Comparison of ENCODE assay signal across 11 mouse cellular contexts in genomic region chr7:44472558-44472885, GRCm38 (mm10). TPM values are rescaled to one million over a fixed set of nuclear protein-coding genes. Genes with fewer than 3 reads are reported as not detected.
DNase-seq lines count a peak whose midpoint lies in the region; ATAC-seq and TF ChIP-seq lines count a peak whose summit lies in the region.
"Had no signal": no experiment of that assay in that cellular context is flagged by ENCODE, and none has a peak within 500 bp of the region (broad histone marks: within the 10 kb centered on the region; RNA-seq: fewer than 3 reads in every experiment).

No protein-coding gene starts in this region.

- H3K36me3 ChIP-seq in heart, embryonic 13.5 days, result peaks cover 6% of the 10 kb centered on the region
- peaks cover 22% of the 10 kb centered on the region for H3K36me3 ChIP-seq in liver, embryonic 12.5 days
- peaks cover 5% of the 10 kb centered on the region for H3K36me3 ChIP-seq in liver, postnatal 0 days (replicated peaks; ENCODE audit: insufficient read depth, low read length)
- peaks cover 4% of the 10 kb centered on the region; the same call in 1 of the 2 replicates for H3K36me3 ChIP-seq in embryonic facial prominence, embryonic 15.5 days
- H3K36me3 ChIP-seq in intestine, postnatal 0 days (ENCODE audit: control insufficient read depth, insufficient read depth), result no peaks in the 10 kb centered on the region; the same call in 1 of the 2 replicates

- ATAC-seq in heart, embryonic 13.5 days (ENCODE audit: extremely low read depth, insufficient number of reproducible peaks, low FRiP score, low TSS enrichment), result 0 out of 2 replicates have a peak, but pooled peaks have one; percentile 0
- no peak for ATAC-seq in liver, embryonic 12.5 days
- ATAC-seq in liver, postnatal 0 days, result no peak
- peak; percentile 1; the same call in 1 of the 2 replicates for ATAC-seq in embryonic facial prominence, embryonic 15.5 days (ENCODE audit: insufficient number of reproducible peaks, low FRiP score, low TSS enrichment, low read depth)
- ATAC-seq in intestine, postnatal 0 days, result no peak
- ATAC-seq: forebrain, embryonic 14.5 days had no signal

- peaks cover 4% of the 10 kb centered on the region; the same call in 1 of the 2 replicates for H3K27me3 ChIP-seq in heart, embryonic 13.5 days (replicated peaks)
- H3K27me3 ChIP-seq in liver, embryonic 12.5 days (replicated peaks), result peaks cover 45% of the 10 kb centered on the region
- H3K27me3 ChIP-seq in liver, postnatal 0 days (ENCODE audit: insufficient read depth, low read length), result peaks cover 30% of the 10 kb centered on the region
- peaks cover 26% of the 10 kb centered on the region for H3K27me3 ChIP-seq in embryonic facial prominence, embryonic 15.5 days
- peaks cover 7% of the 10 kb centered on the region; the same call in 1 of the 2 replicates for H3K27me3 ChIP-seq in intestine, postnatal 0 days (replicated peaks; ENCODE audit: control insufficient read depth, insufficient read depth, low read length)

- peak overlapping the region; percentile 63 for H3K4me3 ChIP-seq in heart, embryonic 13.5 days
- H3K4me3 ChIP-seq in liver, embryonic 12.5 days, result no peak overlapping the region
- H3K4me3 ChIP-seq in liver, postnatal 0 days (ENCODE audit: low read depth, low read length), result no peak overlapping the region
- H3K4me3 ChIP-seq in cortical plate, adult 2 months (ENCODE audit: insufficient read depth, low read length), result no peak overlapping the region
- H3K4me3 ChIP-seq in embryonic facial prominence, embryonic 15.5 days (replicated peaks), result no peak overlapping the region
- H3K4me3 ChIP-seq in intestine, postnatal 0 days (ENCODE audit: low read depth, low read length), result no peak overlapping the region

- TF ChIP-seq CTCF in liver, postnatal 0 days (IDR thresholded peaks at IDR 0.05; ENCODE audit: low read depth), result no peak
- no peak for TF ChIP-seq CTCF in cortical plate, adult 2 months (IDR thresholded peaks at IDR 0.05; ENCODE audit: extremely low read depth, insufficient read depth, low read length)
- TF ChIP-seq CTCF in intestine, postnatal 0 days (IDR thresholded peaks at IDR 0.05; ENCODE audit: low read depth), result no peak

- peak overlapping the region; percentile 80 for H3K4me2 ChIP-seq in heart, embryonic 13.5 days
- no peak overlapping the region for H3K4me2 ChIP-seq in liver, embryonic 12.5 days
- H3K4me2 ChIP-seq in liver, postnatal 0 days (ENCODE audit: low read depth, low read length), result no peak overlapping the region
- no peak overlapping the region for H3K4me2 ChIP-seq in embryonic facial prominence, embryonic 15.5 days (replicated peaks)
- H3K4me2 ChIP-seq in intestine, postnatal 0 days (replicated peaks; ENCODE audit: low read depth), result no peak overlapping the region

- peak overlapping the region; percentile 97 for H3K9ac ChIP-seq in heart, embryonic 13.5 days
- 0 out of 2 replicates have a peak overlapping the region, but pooled peaks have one; percentile 57 for H3K9ac ChIP-seq in liver, embryonic 12.5 days
- no peak overlapping the region for H3K9ac ChIP-seq in liver, postnatal 0 days (replicated peaks)
- H3K9ac ChIP-seq in embryonic facial prominence, embryonic 15.5 days, result no peak overlapping the region
- H3K9ac ChIP-seq in intestine, postnatal 0 days (ENCODE audit: low read depth, low read length), result no peak overlapping the region

- no peak for TF ChIP-seq POLR2A in cortical plate, adult 2 months (IDR thresholded peaks at IDR 0.05; ENCODE audit: extremely low read depth, insufficient read depth, low read length)

- no peaks in the 10 kb centered on the region for H3K9me3 ChIP-seq in heart, embryonic 13.5 days
- H3K9me3 ChIP-seq in liver, embryonic 12.5 days (replicated peaks), result no peaks in the 10 kb centered on the region
- no peaks in the 10 kb centered on the region for H3K9me3 ChIP-seq in liver, postnatal 0 days (ENCODE audit: low read length)
- no peaks in the 10 kb centered on the region for H3K9me3 ChIP-seq in embryonic facial prominence, embryonic 15.5 days (replicated peaks)
- no peaks in the 10 kb centered on the region for H3K9me3 ChIP-seq in intestine, postnatal 0 days (ENCODE audit: control insufficient read depth)

- 5% methylated on average over 1 of the region's 1 CpGs for WGBS in heart, embryonic 13.5 days
- 20% methylated on average over 1 of the region's 1 CpGs for WGBS in liver, embryonic 12.5 days (ENCODE audit: insufficient replicate concordance)
- WGBS in liver, postnatal 0 days (ENCODE audit: insufficient replicate concordance), result 54% methylated on average over 1 of the region's 1 CpGs
- 0% methylated on average over 1 of the region's 1 CpGs for WGBS in embryonic facial prominence, embryonic 15.5 days
- WGBS in intestine, postnatal 0 days, result 0% methylated on average over 1 of the region's 1 CpGs

- DNase-seq in heart, postnatal 25 days (ENCODE audit: low spot score), result no peak
- DNase-seq in liver, postnatal 0 days, result no peak
- DNase-seq: adrenal gland, postnatal 25 days; embryo, embryonic 11 days; kidney, adult 18-20 months had no signal

- intact Hi-C loops in heart, postnatal 25 days (cut with DNase I), result no loop called here

- TF ChIP-seq EP300 in liver, postnatal 0 days (IDR thresholded peaks at IDR 0.05; ENCODE audit: low read depth), result no peak

- H3K27ac ChIP-seq in heart, embryonic 13.5 days (replicated peaks), result peak overlapping the region; percentile 99
- peak overlapping the region; percentile 96 for H3K27ac ChIP-seq in liver, embryonic 12.5 days
- no peak overlapping the region for H3K27ac ChIP-seq in liver, postnatal 0 days (ENCODE audit: low read depth)
- H3K27ac ChIP-seq in cortical plate, adult 2 months (ENCODE audit: insufficient read depth, low read length), result peak overlapping the region; percentile 93
- peak overlapping the region; percentile 51; the same call in 1 of the 2 replicates for H3K27ac ChIP-seq in embryonic facial prominence, embryonic 15.5 days (replicated peaks)
- no peak overlapping the region for H3K27ac ChIP-seq in intestine, postnatal 0 days (ENCODE audit: low read depth, low read length)

- H3K4me1 ChIP-seq in heart, embryonic 13.5 days, result peaks cover 71% of the 10 kb centered on the region
- H3K4me1 ChIP-seq in liver, embryonic 12.5 days, result peaks cover 67% of the 10 kb centered on the region
- peaks cover 32% of the 10 kb centered on the region for H3K4me1 ChIP-seq in liver, postnatal 0 days (ENCODE audit: insufficient read depth)
- H3K4me1 ChIP-seq in cortical plate, adult 2 months (ENCODE audit: control insufficient read depth, insufficient read depth, low read length), result peaks cover 2% of the 10 kb centered on the region; the same call in 1 of the 2 replicates
- H3K4me1 ChIP-seq in embryonic facial prominence, embryonic 15.5 days, result peaks cover 41% of the 10 kb centered on the region
- peaks cover 12% of the 10 kb centered on the region; the same call in 1 of the 2 replicates for H3K4me1 ChIP-seq in intestine, postnatal 0 days (replicated peaks; ENCODE audit: control insufficient read depth, insufficient read depth, low read length)

RNA-seq across cellular contexts. Expression of gene Josd2, which starts 4.7 kb away (rescaled TPM):
- polyA plus RNA-seq in heart, embryonic 13.5 days (2015; fragmentation: Nextera tagmentation; extraction: Ambion mirVana), result 138 and 158 TPM in 2 replicates
- total RNA-seq in heart, postnatal 25 days (2021), result 100 to 1,000 TPM; 158 to 161 TPM
- 189 and 194 TPM in 2 replicates for polyA plus RNA-seq in liver, embryonic 12.5 days (2016; fragmentation: Nextera tagmentation; extraction: Ambion mirVana)
- polyA plus RNA-seq in liver, postnatal 0 days (2015; fragmentation: Nextera tagmentation; extraction: Ambion mirVana), result 59.7 and 63.1 TPM in 2 replicates
- polyA plus RNA-seq in cortical plate, adult 2 months (2012; rRNA removed), result 232 and 256 TPM in 2 replicates
- polyA plus RNA-seq in embryonic facial prominence, embryonic 15.5 days (2015; fragmentation: Nextera tagmentation; extraction: Ambion mirVana), result 121 and 124 TPM in 2 replicates
- 28.6 and 30.3 TPM in 2 replicates for polyA plus RNA-seq in intestine, postnatal 0 days (2015; fragmentation: Nextera tagmentation; extraction: Ambion mirVana)

RNA-seq across cellular contexts. Expression of gene Aspdh, which starts 7.3 kb away (rescaled TPM):
- 0.70 and 1.4 TPM in 2 replicates for polyA plus RNA-seq in heart, embryonic 13.5 days (2015; fragmentation: Nextera tagmentation; extraction: Ambion mirVana)
- total RNA-seq in heart, postnatal 25 days (2021), result 1 to 10 TPM in 1 of 2 experiments, under 1 TPM in 1; 0.70 to 1.3 TPM
- 5.5 and 6.4 TPM in 2 replicates for polyA plus RNA-seq in liver, embryonic 12.5 days (2016; fragmentation: Nextera tagmentation; extraction: Ambion mirVana)
- 38.9 and 44.3 TPM in 2 replicates for polyA plus RNA-seq in liver, postnatal 0 days (2015; fragmentation: Nextera tagmentation; extraction: Ambion mirVana)
- polyA plus RNA-seq in cortical plate, adult 2 months (2012; rRNA removed), result 8.2 and 8.7 TPM in 2 replicates
- polyA plus RNA-seq in embryonic facial prominence, embryonic 15.5 days (2015; fragmentation: Nextera tagmentation; extraction: Ambion mirVana), result 0.20 and 0.81 TPM in 2 replicates
- 1.5 and 1.7 TPM in 2 replicates for polyA plus RNA-seq in intestine, postnatal 0 days (2015; fragmentation: Nextera tagmentation; extraction: Ambion mirVana)

RNA-seq across cellular contexts. Expression of gene Emc10, which starts 23.8 kb away (rescaled TPM):
- 88.2 and 93.2 TPM in 2 replicates for polyA plus RNA-seq in heart, embryonic 13.5 days (2015; fragmentation: Nextera tagmentation; extraction: Ambion mirVana)
- 10 to 100 TPM; 96.9 to 99.6 TPM for total RNA-seq in heart, postnatal 25 days (2021)
- polyA plus RNA-seq in liver, embryonic 12.5 days (2016; fragmentation: Nextera tagmentation; extraction: Ambion mirVana), result 70.6 and 74.8 TPM in 2 replicates
- 32.4 and 35.9 TPM in 2 replicates for polyA plus RNA-seq in liver, postnatal 0 days (2015; fragmentation: Nextera tagmentation; extraction: Ambion mirVana)
- 297 and 308 TPM in 2 replicates for polyA plus RNA-seq in cortical plate, adult 2 months (2012; rRNA removed)
- polyA plus RNA-seq in embryonic facial prominence, embryonic 15.5 days (2015; fragmentation: Nextera tagmentation; extraction: Ambion mirVana), result 140 and 149 TPM in 2 replicates
- polyA plus RNA-seq in intestine, postnatal 0 days (2015; fragmentation: Nextera tagmentation; extraction: Ambion mirVana), result 68.6 and 74.8 TPM in 2 replicates

RNA-seq across cellular contexts. Expression of gene Fam71e1, which starts 23.9 kb away (rescaled TPM):
- 8.5 and 9.1 TPM in 2 replicates for polyA plus RNA-seq in heart, embryonic 13.5 days (2015; fragmentation: Nextera tagmentation; extraction: Ambion mirVana)
- total RNA-seq in heart, postnatal 25 days (2021), result 1 to 10 TPM; 3.7 to 4.0 TPM
- polyA plus RNA-seq in liver, embryonic 12.5 days (2016; fragmentation: Nextera tagmentation; extraction: Ambion mirVana), result 2.8 and 3.3 TPM in 2 replicates
- polyA plus RNA-seq in liver, postnatal 0 days (2015; fragmentation: Nextera tagmentation; extraction: Ambion mirVana), result 3.3 and 4.1 TPM in 2 replicates
- 27.0 and 29.4 TPM in 2 replicates for polyA plus RNA-seq in cortical plate, adult 2 months (2012; rRNA removed)
- 12.0 and 14.7 TPM in 2 replicates for polyA plus RNA-seq in embryonic facial prominence, embryonic 15.5 days (2015; fragmentation: Nextera tagmentation; extraction: Ambion mirVana)
- 4.4 and 5.2 TPM in 2 replicates for polyA plus RNA-seq in intestine, postnatal 0 days (2015; fragmentation: Nextera tagmentation; extraction: Ambion mirVana)

RNA-seq across cellular contexts. Expression of gene Lrrc4b, which starts 43.7 kb away (rescaled TPM):
- polyA plus RNA-seq in heart, embryonic 13.5 days (2015; fragmentation: Nextera tagmentation; extraction: Ambion mirVana), result 1.6 and 1.7 TPM in 2 replicates
- total RNA-seq in heart, postnatal 25 days (2021), result 10 to 100 TPM; 27.9 to 32.7 TPM
- 0.07 TPM in 1 of 2 replicates, not detected in the other for polyA plus RNA-seq in liver, embryonic 12.5 days (2016; fragmentation: Nextera tagmentation; extraction: Ambion mirVana)
- polyA plus RNA-seq in liver, postnatal 0 days (2015; fragmentation: Nextera tagmentation; extraction: Ambion mirVana), result not detected in 2 replicates
- 190 and 192 TPM in 2 replicates for polyA plus RNA-seq in cortical plate, adult 2 months (2012; rRNA removed)
- polyA plus RNA-seq in embryonic facial prominence, embryonic 15.5 days (2015; fragmentation: Nextera tagmentation; extraction: Ambion mirVana), result 1.3 TPM in 2 replicates
- polyA plus RNA-seq in intestine, postnatal 0 days (2015; fragmentation: Nextera tagmentation; extraction: Ambion mirVana), result 0.35 and 0.54 TPM in 2 replicates

Comparison
In these comparisons a context has a peak if more than half of its experiments do, and no peak if none do; other contexts are left out.
1. H3K27ac ChIP-seq: peak in heart, embryonic 13.5 days (single experiment), liver, embryonic 12.5 days (single experiment), cortical plate, adult 2 months (single experiment) and embryonic facial prominence, embryonic 15.5 days (single experiment); none in liver, postnatal 0 days (single experiment) and intestine, postnatal 0 days (single experiment).
2. H3K9ac ChIP-seq: peak in heart, embryonic 13.5 days (single experiment) and liver, embryonic 12.5 days (single experiment); none in liver, postnatal 0 days (single experiment), embryonic facial prominence, embryonic 15.5 days (single experiment) and intestine, postnatal 0 days (single experiment).
3. ATAC-seq: peak in heart, embryonic 13.5 days (single experiment) and embryonic facial prominence, embryonic 15.5 days (single experiment); none in liver, embryonic 12.5 days (single experiment), liver, postnatal 0 days (single experiment) and intestine, postnatal 0 days (single experiment).